Mouse (Mus musculus) mature B cell (primary cell): ENCODE results near the gene Rbms3.

Experiments used
- in situ Hi-C: fragments of 300-500 bp; cut with MboI; formaldehyde crosslinking; loops from 2 replicates; pipeline ENCODE4 v1.14.3; 2019

Rbms3 gene

DNA sequence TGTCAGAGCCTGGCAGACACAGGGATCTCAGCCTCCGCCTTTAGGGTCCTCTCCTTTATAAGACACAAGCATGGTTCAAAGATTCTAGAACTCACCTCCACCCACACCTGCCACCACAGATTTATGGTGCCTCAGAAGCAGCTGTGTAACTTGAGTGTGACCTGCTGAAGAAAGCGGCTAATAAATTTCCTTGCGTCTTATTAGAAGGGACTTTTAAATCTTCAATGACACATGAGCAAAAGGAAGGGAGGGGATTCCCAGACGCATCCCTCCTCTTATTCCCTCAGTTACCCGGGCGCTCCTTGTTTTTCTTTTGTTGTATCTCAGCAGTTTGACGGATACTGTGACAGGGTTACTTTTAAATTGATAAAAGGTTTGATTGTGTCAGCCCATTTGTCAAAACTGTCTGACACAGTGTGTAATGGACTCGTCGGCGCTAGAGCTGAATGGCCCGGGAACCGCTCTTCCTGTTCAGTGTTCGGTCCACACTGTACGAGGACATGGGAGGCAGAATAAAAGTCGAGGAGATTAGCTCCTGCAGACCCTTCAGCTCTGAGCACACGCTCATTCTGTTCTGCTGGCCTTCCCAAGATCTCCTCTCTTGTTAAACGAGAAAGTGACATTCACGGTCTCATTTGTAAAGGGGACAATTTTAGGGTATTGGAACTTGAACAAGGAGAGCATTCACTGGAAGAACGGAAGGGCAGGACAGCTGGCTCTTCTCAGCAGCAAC, 527.3 kb downstream of the Rbms3 start:
- in situ Hi-C loops = no loop called here

DNA sequence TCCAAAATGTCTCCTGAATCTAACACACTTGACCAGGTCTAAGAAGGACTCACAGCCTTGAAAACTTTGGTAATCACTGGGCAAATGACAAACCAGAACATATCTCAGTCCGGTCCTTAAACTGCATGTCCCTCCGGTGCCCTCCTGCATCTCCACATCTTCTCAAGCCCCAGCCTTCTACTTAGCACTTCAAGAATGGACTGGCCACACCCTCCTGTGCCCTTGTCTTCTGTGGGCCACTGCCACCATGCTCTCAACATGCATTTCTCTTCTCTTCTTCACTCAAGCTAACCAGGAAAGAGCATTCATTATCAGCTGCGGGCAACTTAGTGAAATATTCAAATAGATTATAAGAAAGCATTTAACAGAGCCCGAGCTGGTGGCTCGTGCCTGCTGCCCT, 529.5 kb downstream of the Rbms3 start:
- in situ Hi-C loops = no loop called here

DNA sequence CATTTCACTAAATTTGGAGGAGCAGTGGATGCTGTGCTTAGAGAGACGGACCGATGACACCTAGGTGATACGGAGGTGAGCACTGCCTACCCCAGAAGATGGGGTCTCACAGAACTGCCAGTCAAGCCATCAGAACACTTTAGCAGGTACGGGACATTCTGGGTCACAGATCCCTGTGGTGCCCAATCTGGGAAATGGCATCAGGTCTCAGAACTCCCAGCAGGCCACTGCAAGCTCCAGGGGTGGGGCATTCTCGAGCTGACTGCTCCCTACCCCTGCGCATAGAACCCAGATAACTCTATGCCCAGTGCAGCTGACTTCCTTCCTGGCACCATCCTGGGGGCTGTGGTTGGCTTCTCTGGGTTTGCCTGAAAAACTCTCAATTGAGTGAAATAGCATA, 536.2 kb downstream of the Rbms3 start:
- in situ Hi-C loops = no loop called here

DNA sequence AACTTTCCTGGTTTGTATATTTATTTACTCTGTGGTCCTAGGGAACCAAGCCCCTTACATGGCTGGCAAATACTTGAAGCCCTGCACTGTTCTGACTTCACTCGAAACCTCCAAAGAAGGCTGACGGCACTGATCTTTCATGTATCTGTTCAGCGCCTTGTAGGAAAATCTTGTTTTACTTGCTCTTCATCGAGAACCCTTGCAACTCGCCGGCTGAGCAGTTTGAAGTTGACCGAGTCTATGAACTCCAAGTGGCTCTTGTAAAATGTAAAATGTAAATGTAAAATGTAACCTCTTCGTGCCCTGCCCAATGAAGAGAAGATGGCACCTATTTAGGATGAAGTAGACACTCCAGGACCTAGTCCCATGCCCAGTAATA, 537.5 kb downstream of the Rbms3 start:
- in situ Hi-C loops = no loop called here

DNA sequence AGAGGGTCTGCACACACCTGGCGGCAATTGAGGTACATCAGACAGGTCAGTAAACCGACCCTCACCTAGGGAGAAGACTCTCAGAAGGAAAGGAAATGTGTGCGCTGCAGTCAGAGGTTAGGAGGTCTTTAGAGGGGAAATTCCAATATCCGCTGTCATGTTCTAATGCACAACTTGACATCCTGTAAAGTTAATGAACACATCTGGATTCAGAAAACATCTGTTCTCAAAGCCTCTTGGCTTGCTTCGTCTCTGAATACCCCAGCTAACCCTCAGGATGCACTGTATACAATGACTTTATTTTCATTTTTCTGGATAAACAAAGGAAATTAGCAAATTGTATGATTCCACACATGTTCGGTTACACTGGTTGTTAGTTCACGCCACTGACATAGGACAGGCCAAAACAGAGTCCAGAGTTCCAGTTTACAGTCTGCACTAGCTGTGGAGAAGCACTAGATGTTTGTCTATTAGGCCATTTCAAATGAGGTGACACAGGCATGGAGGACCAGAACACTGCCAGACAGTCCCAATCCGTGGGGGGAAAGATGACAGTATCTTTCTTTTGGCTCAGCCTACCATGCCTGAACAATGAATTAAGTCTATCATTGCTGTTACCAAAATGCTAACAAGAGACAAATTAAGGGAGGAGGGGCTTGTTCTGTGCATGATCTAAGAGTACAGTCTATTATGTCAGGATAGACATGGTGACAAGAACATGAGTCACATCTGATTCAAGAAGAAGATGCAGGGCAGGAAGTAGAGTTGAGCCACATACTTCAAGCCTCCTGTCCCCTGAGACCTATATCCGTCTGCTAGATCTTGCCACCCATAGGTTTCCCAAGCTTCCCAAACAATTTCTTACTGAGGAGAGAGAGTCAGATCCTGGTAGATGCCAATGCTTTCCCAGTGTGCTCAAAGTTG, 538.2 kb downstream of the Rbms3 start:
- in situ Hi-C loops = no loop called here

DNA sequence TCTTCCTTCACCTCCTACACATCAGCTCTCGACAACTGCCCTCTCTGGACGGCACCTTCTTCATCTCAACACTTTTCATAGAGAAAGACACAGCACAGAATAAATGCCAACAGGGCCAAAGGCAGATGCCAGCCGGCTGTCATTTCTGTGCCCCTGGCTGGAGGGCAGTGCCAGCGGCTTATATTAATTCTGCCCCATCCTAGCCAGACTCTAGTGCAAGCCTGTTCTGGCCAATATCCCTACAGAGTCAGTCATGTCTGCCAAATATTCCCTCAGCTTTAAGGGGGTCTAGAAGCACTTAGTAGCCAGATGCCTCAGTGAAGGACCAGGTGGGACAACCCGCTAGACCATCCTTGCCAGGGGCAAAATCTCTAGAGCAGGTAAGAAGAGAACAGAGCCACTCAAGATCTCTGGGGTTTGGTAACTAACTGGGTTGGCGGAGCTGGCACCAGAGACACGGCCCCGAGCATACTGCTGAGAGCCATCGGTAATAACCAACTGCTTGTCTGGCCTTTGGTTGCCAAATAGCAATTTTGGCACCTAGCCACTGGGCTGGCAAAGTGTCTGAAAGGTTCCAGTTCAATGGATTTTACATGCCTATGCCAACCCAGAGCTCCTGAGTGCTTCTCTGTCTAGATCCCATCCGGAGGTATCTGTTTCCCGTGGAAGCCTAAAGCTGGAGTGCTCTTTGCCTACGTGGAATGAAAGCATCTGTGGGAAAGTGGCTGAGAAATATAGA, 540.1 kb downstream of the Rbms3 start:
- in situ Hi-C loops = no loop called here

DNA sequence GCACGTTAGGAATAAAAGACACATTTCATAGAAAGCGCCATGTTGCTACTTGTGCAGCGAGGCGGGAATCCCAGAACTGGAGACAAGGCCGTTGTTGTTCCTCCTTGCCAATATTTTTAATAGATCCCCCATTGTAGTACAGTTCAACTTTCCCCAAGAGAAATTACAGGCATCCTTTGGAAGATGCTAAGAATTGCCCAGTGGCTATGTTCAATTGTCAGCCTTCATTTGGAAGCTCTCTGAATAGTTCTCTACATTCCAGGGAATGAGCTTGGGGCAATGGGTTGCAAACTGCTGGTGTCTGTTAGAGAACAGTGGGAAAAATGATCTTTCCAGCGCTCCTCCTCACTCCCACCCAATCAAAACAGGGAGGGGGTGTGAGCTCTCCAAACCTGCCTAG, 541.4 kb downstream of the Rbms3 start:
- in situ Hi-C loops = no loop called here

DNA sequence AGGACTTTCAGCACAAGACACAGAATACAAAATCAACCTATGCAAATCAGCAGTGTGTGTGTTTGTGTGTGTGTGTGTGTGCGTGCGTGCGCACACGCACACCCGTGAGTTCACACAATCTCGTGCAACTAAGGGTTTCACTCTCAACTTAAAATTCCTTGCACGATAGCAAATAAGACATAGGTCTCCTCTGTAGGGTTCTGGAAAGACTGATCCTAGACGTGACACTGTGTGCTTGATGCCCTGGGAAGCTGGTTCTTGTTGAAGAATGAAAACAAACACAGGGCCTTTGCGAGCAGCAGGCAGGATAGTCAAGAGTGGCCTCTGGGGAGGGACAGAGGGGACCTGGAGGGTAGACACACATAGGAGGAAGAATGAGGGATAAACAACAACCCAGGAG, 544.0 kb downstream of the Rbms3 start:
- in situ Hi-C loops = no loop called here

DNA sequence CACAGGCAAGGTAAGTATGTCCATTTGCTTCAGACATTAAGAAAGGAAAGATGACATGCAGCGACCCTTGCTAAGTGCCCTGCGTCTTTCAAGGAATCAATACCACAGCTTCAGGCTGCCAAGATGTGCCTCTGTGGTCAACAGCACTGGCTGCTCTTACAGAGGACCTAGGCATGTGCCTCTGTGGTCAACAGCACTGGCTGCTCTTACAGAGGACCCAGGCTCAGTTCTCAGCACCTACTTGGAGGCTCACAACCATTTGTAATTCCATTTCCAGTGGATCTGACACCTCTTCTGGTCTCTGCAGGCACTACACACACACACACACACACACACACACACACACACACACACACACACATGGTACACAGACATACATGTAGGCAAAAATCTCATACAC, 545.2 kb downstream of the Rbms3 start:
- in situ Hi-C loops = no loop called here

DNA sequence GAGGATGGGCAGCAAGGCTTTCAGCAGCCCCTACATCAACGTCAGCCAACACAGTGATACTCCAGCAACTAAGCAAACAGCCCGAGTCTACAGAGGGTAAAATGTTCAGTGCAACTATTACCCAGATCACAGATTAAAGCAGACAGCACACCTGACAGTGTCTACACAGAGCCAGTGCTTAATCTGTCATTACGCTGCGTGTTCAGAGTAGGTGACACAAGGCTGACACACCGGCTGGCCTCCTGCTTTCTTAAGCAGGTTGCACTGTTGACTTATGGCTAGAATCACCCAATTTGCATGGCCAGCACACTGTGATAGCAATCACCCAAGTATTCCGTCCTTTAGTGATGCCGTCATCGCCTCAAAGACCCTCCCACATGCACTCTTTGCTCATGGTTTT, 550.2 kb downstream of the Rbms3 start:
- in situ Hi-C loops = no loop called here

DNA sequence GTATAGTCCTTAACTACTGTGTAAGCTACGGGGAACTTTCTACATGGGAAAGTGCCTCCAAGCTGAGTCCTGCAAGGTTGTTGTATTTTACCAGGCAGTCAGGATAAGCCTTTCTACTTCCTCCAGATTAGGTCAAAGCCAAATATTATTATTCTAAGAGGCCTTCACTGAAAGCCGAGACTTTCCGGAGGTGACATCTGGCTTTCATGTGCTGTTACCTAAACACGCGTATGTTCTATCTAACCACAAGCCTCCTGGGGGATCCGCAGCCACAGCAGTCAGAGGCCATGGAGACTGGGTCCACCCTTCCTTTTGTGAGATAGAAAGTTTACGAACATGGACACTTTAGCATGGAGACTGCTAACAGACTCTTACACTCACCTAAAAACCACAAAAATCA, 552.2 kb downstream of the Rbms3 start:
- in situ Hi-C loops = no loop called here

DNA sequence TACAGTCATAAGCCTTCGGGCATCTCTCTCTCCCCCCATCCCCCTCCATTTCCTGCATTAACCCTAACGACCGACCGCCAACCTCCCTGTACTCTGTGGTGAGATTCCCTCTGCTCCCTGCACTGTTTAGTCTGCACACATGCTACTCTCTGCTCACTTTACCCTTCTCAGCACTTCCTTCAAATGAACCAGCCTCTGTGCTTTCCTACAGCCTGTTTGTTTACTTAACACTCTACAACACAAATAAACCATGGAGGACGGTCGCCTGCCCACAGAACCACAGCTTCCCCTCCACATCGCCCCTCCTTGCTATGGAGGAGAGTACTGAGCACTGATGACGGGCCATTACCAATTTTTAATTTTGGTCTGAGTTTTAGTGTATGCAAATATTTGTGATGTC, 552.9 kb downstream of the Rbms3 start:
- in situ Hi-C loops = no loop called here

DNA sequence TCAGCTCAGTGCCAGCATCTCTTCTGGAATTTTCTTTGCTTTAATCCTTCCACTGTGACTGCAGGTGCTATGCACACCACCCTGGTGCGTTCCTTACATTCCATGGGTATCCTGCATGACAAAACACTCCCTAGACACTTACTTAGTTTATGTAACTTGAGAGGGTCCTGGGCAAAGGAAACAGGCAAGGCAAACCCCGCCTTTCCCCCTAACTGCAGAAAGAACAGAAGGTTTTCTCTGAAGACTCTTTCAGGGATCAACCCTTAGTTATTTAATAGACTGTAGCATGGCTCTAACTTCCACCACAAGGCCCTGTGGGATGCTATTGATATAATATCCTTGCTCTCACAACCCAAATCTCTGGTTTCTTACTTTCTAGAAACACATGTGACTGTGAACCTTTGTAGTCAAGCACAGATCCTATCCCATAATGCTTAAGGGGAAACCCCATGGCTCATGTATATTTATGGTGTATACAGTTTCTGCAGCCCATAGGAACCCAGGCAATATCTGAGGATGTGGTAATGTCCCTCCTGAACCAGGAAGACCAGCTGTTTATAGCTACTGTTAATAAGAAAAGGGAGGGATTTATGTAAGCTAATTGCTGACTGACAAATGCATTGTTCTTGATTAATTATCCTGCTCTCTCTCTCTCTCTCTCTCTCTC, 557.1 kb downstream of the Rbms3 start:
- in situ Hi-C loops = no loop called here

DNA sequence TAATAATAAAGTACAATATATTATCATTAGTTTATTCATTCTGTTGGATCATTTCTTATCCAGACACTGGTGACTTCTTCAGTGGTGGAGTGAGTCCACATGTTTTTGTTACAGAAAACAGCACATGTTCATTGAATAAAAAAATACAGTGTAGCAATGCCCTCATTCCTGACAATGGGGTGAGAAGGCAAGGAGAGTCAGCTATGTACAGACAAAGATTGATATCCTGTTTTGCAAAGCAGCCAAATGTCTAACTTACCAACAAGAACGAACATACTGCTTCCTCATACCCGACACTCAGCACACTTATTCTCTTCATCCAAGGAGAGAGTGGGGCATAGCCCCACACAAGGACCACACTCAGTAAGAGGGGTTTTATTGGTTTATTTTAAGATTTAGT, 559.1 kb downstream of the Rbms3 start:
- in situ Hi-C loops = no loop called here

DNA sequence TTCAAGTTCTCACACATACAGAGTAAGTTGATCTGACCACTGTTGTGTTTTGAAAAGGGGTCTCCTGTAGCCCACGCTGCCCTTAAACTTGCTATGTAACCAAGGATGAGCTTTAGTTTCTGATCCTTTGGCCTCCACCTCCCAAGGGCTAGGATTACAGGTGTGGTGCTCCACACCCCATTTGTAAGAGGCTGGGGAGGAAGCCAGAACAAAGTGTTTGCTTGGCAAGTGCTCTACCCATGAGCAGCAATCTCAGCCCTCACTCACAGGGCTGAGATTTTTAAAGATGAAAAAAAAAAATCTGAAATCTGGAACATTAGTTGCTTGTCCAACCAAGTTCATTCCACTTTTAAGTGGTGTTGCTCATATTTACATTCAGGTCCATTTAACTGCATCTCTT, 560.5 kb downstream of the Rbms3 start:
- in situ Hi-C loops = no loop called here

DNA sequence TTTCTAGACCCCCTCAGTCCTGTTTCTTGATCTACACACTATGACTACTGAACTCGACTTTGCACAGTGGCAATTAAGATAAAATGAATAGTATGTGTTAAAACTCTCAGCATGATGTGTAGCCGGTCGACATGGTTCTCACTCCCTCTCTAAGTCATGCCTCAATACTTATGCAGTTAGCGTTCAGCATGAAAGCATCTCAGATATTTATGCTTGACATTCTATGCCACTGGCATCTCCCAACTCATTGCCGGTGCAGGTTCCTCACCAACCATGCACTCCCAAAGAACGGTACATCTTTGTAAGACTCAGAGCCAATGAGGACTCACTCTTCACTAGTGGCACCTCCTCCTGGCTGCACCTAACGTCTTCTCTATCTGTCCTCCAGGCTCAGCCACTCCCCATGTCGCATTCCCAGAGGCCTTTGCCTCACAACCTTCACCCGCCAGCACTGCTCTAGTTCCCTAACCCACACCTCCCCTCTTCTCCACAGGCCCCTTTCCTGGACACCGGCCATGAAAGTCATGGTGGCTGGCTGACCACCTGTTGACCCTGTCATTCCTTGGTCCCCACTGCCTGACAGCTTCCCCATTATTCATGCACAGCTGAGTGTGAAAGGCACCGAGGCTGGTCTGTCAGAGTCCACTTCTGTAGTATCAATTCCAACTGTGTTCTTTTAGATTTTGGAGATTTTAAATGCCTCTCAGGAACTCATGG, 561.9 kb downstream of the Rbms3 start:
- in situ Hi-C loops = no loop called here

DNA sequence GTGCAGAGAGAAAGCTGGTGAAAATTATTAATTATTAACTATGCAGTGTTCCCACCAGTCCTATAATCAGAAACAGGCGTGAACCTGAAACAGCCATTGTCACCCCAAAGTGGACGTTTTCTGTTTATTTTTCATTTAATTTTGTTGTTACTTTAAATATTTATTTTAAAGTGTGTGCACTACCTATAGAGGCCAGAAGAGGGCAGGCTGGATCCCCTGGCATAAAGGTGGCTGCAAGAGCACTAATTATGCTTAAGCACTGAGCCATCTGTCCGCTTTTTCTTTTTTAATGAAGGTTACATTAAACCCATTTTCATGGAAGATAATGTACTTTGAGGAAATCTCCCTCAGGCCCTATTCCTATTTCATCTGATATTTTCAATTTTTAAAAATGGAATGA, 563.2 kb downstream of the Rbms3 start:
- in situ Hi-C loops = no loop called here

DNA sequence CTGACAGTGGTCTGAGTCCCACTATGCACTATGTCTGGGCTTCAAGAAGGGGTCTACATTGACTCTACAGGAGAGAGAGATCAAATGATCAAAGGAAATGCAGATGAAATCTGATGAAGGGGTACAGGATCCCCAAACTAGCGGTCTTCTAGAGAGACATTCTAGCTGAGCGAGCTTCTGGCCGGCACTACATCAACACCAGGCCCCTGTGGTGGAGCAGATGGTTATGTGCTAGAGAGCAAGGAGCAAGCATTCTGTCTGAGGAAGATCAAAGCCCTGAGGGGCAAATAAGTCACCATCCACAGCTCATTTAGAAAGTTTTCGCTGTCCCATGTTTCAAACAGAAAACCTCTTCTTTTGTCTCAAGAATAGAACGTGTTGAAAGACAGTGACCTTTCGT, 564.1 kb downstream of the Rbms3 start:
- in situ Hi-C loops = no loop called here

DNA sequence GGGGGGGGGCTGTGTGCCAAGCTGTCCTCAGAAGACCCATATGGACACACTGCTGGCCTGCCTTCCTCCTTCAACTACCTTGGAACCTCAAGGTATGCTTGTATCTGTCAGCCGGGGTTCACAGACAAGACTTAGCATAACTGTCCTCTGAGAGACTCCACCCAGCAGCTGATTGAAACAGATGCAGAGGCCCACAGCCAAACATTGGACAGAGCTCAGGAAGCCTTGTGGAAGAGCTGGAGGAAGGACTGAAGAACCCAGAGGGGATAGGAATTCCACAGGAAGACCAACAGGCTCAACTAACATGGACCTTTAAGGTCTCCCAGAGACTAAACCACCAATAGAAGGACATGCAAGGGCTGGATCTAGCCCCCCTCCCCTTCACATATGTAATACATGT, 570.1 kb downstream of the Rbms3 start:
- in situ Hi-C loops = no loop called here

DNA sequence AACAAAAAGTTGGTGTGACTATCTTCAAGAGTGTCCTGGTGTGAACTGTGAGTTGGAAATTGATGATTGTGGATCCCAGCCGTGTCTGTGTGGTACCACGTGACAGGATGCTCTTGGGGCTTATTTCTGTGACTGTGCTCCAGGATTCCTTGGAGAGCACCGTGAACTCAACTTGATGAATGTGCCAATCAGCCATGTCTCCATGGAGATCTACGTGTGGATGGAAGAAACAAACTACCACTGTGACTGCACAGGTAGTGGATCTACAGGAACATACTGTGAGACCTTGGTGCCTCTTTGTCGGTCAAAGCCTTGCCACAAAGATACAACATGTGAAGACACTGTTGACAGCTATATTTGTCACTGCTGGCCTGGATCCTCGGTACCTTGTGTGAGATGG, 570.6 kb downstream of the Rbms3 start:
- in situ Hi-C loops = no loop called here

DNA sequence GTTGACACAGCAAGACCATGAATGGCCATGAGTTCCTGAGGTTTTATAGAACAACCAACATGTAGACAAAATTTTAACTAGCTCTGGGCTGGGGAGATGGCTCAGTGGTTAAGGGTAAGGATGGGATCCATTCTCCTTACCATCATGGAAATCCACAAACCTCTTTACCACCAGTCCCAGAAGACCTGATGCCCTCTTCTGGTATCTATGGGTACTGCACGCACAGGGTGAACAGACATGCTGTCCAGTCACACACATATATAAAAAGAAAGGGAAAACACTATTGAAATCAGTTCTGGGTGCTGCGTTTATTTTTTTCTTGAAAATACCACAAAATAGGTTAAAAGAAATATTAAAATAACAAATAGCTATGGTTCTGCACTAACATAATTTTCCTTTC, 577.8 kb downstream of the Rbms3 start:
- in situ Hi-C loops = no loop called here

DNA sequence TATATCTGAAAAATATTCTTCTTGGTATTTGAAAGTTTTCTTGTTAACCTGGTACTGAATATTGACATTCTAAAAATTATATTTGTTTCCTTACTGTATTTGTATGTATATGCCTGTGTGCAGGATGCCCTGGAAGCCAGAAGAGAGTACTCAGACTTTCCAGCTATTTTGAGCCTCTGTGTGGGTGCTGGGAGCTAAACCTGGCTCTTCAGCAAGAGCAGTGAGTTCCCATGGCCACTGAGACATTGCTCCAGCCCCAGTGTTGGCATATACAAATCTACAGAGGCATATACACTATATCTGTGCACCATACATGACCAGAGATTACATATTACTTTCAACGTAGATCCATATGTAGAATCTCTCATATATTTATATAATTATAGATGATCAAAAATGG, 581.1 kb downstream of the Rbms3 start:
- in situ Hi-C loops = no loop called here
